Mouse (Mus musculus) liver, embryonic 12.5 days (tissue): ENCODE data around the gene Myo15b. TPM values are rescaled to one million over a fixed set of nuclear protein-coding genes. Genes with fewer than 3 reads are reported as not detected.

Source experiments
- ATAC-seq: fragments of 200-750 bp; cut with Nextera tagmentation; 2 replicates; pipeline ENCODE4 v1.8.0; 2017; ENCODE audit warnings: moderate number of reproducible peaks, mild to moderate bottlenecking, moderate library complexity
- H3K27ac ChIP-seq: fragments of 300-500 bp; sonication (generic); 2 replicates; pipeline ENCODE4 v1.5.1; 2016; ENCODE audit warnings: mild to moderate bottlenecking
- H3K27me3 ChIP-seq: fragments of 300-500 bp; sonication (generic); replicated peaks from 2 replicates; pipeline ENCODE4 v1.6.1; 2016; ENCODE audit warnings: mild to moderate bottlenecking, moderate library complexity
- H3K36me3 ChIP-seq: fragments of 300-500 bp; sonication (generic); 2 replicates; pipeline ENCODE4 v1.6.1; 2016; ENCODE audit warnings: mild to moderate bottlenecking, moderate library complexity
- H3K4me1 ChIP-seq: fragments of 300-500 bp; sonication (generic); 2 replicates; pipeline ENCODE4 v1.6.1; 2016
- H3K4me2 ChIP-seq: fragments of 300-500 bp; sonication (generic); 2 replicates; pipeline ENCODE4 v1.6.1; 2016; ENCODE audit warnings: mild to moderate bottlenecking, moderate library complexity
- H3K4me3 ChIP-seq: fragments of 300-500 bp; sonication (generic); 2 replicates; pipeline ENCODE4 v1.5.1; 2016; ENCODE audit warnings: mild to moderate bottlenecking, moderate library complexity
- H3K9ac ChIP-seq: fragments of 300-500 bp; sonication (generic); 2 replicates; pipeline ENCODE4 v1.6.1; 2016; ENCODE audit warnings: mild to moderate bottlenecking, moderate library complexity
- H3K9me3 ChIP-seq: fragments of 300-500 bp; sonication (generic); replicated peaks from 2 replicates; pipeline ENCODE4 v1.6.1; 2016; ENCODE audit warnings: mild to moderate bottlenecking, moderate library complexity
- WGBS: fragments of 180-500 bp; shearing (Covaris S2); methylation state at CpG from one replicate; pipeline ENCODE4 v1.1.7; 2016; ENCODE audit not compliant: insufficient replicate concordance; 5-methylcytosine and 5-hydroxymethylcytosine counted together
- polyA plus RNA-seq: library from polyadenylated mRNA; unstranded; fragments of >200 nt; fragmentation: Nextera tagmentation; extraction: Ambion mirVana; gene quantifications from 2 replicates; pipeline ENCODE4 v1.2.1, GENCODE M21; 2016

Gene Myo15b
- polyA plus RNA-seq, 1 experiment from 2014 or later, result 0.83 TPM

GRCm38 (mm10) chr11:115833021-115833513 is 25.1 kb upstream of the Myo15b start:
- peaks cover 13% of the 10 kb centered on the region; the same call in 1 of the 2 replicates for H3K36me3 ChIP-seq
- peak overlapping the region; percentile 62 for H3K4me2 ChIP-seq
- no peaks in the 10 kb centered on the region for H3K27me3 ChIP-seq
- peak overlapping the region; percentile 42; the same call in 1 of the 2 replicates for H3K9ac ChIP-seq
- H3K27ac ChIP-seq, result peak overlapping the region; percentile 79
- H3K9me3 ChIP-seq, result no peaks in the 10 kb centered on the region
- WGBS, result 24% methylated on average over 8 of the region's 8 CpGs
- H3K4me1 ChIP-seq, result peaks cover 75% of the 10 kb centered on the region
- H3K4me3 ChIP-seq, result no peak overlapping the region
- ATAC-seq, result no peak

- Histone ChIP-seq H3K9ac (0 out of 2 replicates have a peak overlapping the region, but pooled peaks have one; percentile 42), H3K27me3 (no peaks in the 10 kb centered on the region), H3K4me2 (no peak overlapping the region), H3K4me1 (peaks cover 78% of the 10 kb centered on the region), H3K27ac (peak overlapping the region; percentile 79; the same call in 1 of the 2 replicates), H3K4me3 (no peak overlapping the region), H3K36me3 (peaks cover 13% of the 10 kb centered on the region; the same call in 1 of the 2 replicates), H3K9me3 (no peaks in the 10 kb centered on the region)
- no peak for ATAC-seq
- 67% methylated on average over 6 of the region's 6 CpGs for WGBS
Observed at GRCm38 (mm10) chr11:115834033-115834432, 24.2 kb upstream of the Myo15b start.

- H3K4me1 ChIP-seq, result peaks cover 72% of the 10 kb centered on the region
- no peaks in the 10 kb centered on the region for H3K9me3 ChIP-seq
- no peak overlapping the region for H3K4me2 ChIP-seq
- ATAC-seq, result no peak
- H3K27ac ChIP-seq, result no peak overlapping the region
- WGBS, result 75% methylated on average over 11 of the region's 11 CpGs
- peaks cover 13% of the 10 kb centered on the region; the same call in 1 of the 2 replicates for H3K36me3 ChIP-seq
- H3K4me3 ChIP-seq, result no peak overlapping the region
- no peaks in the 10 kb centered on the region for H3K27me3 ChIP-seq
- no peak overlapping the region for H3K9ac ChIP-seq
Observed at GRCm38 (mm10) chr11:115836656-115837395, 21.4 kb upstream of the Myo15b start.

- H3K9ac ChIP-seq, result no peak overlapping the region
- no peaks in the 10 kb centered on the region for H3K27me3 ChIP-seq
- H3K27ac ChIP-seq, result no peak overlapping the region
- H3K4me1 ChIP-seq, result peaks cover 72% of the 10 kb centered on the region
- no peak overlapping the region for H3K4me2 ChIP-seq
- peaks cover 13% of the 10 kb centered on the region; the same call in 1 of the 2 replicates for H3K36me3 ChIP-seq
- H3K9me3 ChIP-seq, result no peaks in the 10 kb centered on the region
- H3K4me3 ChIP-seq, result no peak overlapping the region
- ATAC-seq, result no peak
- whole genome bisulfite sequencing, result 89% methylated on average over 22 of the region's 22 CpGs
Observed at GRCm38 (mm10) chr11:115837606-115838345, 20.4 kb upstream of the Myo15b start.

- no peak overlapping the region for H3K4me3 ChIP-seq
- H3K9me3 ChIP-seq, result no peaks in the 10 kb centered on the region
- peaks cover 15% of the 10 kb centered on the region; the same call in 1 of the 2 replicates for H3K36me3 ChIP-seq
- H3K27ac ChIP-seq, result 0 out of 2 replicates have a peak overlapping the region, but pooled peaks have one; percentile 3
- no peaks in the 10 kb centered on the region for H3K27me3 ChIP-seq
- 0 out of 2 replicates have a peak overlapping the region, but pooled peaks have one; percentile 4 for H3K4me2 ChIP-seq
- H3K9ac ChIP-seq, result no peak overlapping the region
- peaks cover 72% of the 10 kb centered on the region for H3K4me1 ChIP-seq
- ATAC-seq, result peak; percentile 36; the same call in 1 of the 2 replicates
- 22% methylated on average over 4 of the region's 4 CpGs for WGBS
Observed at GRCm38 (mm10) chr11:115838895-115839311, 19.3 kb upstream of the Myo15b start.

- H3K4me2 ChIP-seq, result no peak overlapping the region
- peaks cover 23% of the 10 kb centered on the region for H3K36me3 ChIP-seq
- no peaks in the 10 kb centered on the region for H3K27me3 ChIP-seq
- H3K4me1 ChIP-seq, result peaks cover 72% of the 10 kb centered on the region
- no peak overlapping the region for H3K4me3 ChIP-seq
- H3K27ac ChIP-seq, result no peak overlapping the region
- 0 out of 2 replicates have a peak overlapping the region, but pooled peaks have one; percentile 10 for H3K9ac ChIP-seq
- no peak for ATAC-seq
- 66% methylated on average over 3 of the region's 3 CpGs for WGBS
- no peaks in the 10 kb centered on the region for H3K9me3 ChIP-seq
Observed at GRCm38 (mm10) chr11:115839732-115840131, 18.5 kb upstream of the Myo15b start.

- no peak for ATAC-seq
- Histone ChIP-seq H3K4me1 (peaks cover 70% of the 10 kb centered on the region), H3K9me3 (peaks cover 7% of the 10 kb centered on the region), H3K4me2 (no peak overlapping the region), H3K9ac (no peak overlapping the region), H3K4me3 (no peak overlapping the region), H3K27ac (peak overlapping the region; percentile 84), H3K27me3 (no peaks in the 10 kb centered on the region), H3K36me3 (peaks cover 35% of the 10 kb centered on the region)
- WGBS, result 77% methylated on average over 6 of the region's 6 CpGs
Observed at GRCm38 (mm10) chr11:115841044-115841443, 17.2 kb upstream of the Myo15b start.

- Histone ChIP-seq H3K4me3 (peak overlapping the region; percentile 16; the same call in 1 of the 2 replicates), H3K4me2 (peak overlapping the region; percentile 65), H3K36me3 (peaks cover 37% of the 10 kb centered on the region), H3K4me1 (peaks cover 65% of the 10 kb centered on the region), H3K27me3 (no peaks in the 10 kb centered on the region), H3K27ac (peak overlapping the region; percentile 84), H3K9me3 (peaks cover 7% of the 10 kb centered on the region), H3K9ac (peak overlapping the region; percentile 39)
- WGBS, result 17% methylated on average over 6 of the region's 6 CpGs
- peak; percentile 96 for ATAC-seq
Observed at GRCm38 (mm10) chr11:115841961-115842550, 16.1 kb upstream of the Myo15b start.

- Histone ChIP-seq H3K4me1 (peaks cover 58% of the 10 kb centered on the region), H3K4me2 (0 out of 2 replicates have a peak overlapping the region, but pooled peaks have one; percentile 65), H3K27ac (peak overlapping the region; percentile 84)
Observed at GRCm38 (mm10) chr11:115843141-115843890, 14.9 kb upstream of the Myo15b start.

GRCm38 (mm10) chr11:115843891-115844239 is 14.3 kb upstream of the Myo15b start:
- Histone ChIP-seq H3K9ac (no peak overlapping the region), H3K27ac (peak overlapping the region; percentile 36; the same call in 1 of the 2 replicates), H3K36me3 (peaks cover 52% of the 10 kb centered on the region), H3K4me1 (peaks cover 52% of the 10 kb centered on the region), H3K9me3 (peaks cover 7% of the 10 kb centered on the region), H3K27me3 (no peaks in the 10 kb centered on the region), H3K4me3 (no peak overlapping the region), H3K4me2 (no peak overlapping the region)
- 89% methylated on average over 5 of the region's 5 CpGs for WGBS
- no peak for ATAC-seq

More at GRCm38 (mm10) chr11:115843141-115843890, 14.9 kb upstream of the Myo15b start:
- Histone ChIP-seq H3K4me3 (no peak overlapping the region), H3K36me3 (peaks cover 46% of the 10 kb centered on the region), H3K27me3 (no peaks in the 10 kb centered on the region), H3K9me3 (peaks cover 7% of the 10 kb centered on the region), H3K9ac (peak overlapping the region; percentile 36)
- WGBS, result 75% methylated on average over 12 of the region's 14 CpGs
- ATAC-seq, result no peak

- Histone ChIP-seq H3K4me3 (no peak overlapping the region), H3K9ac (no peak overlapping the region), H3K27me3 (no peaks in the 10 kb centered on the region), H3K36me3 (peaks cover 55% of the 10 kb centered on the region), H3K27ac (peak overlapping the region; percentile 36; the same call in 1 of the 2 replicates), H3K4me1 (peaks cover 49% of the 10 kb centered on the region), H3K9me3 (peaks cover 7% of the 10 kb centered on the region), H3K4me2 (no peak overlapping the region)
- 62% methylated on average over 8 of the region's 8 CpGs for WGBS
- no peak for ATAC-seq
Observed at GRCm38 (mm10) chr11:115844240-115844639, 14.0 kb upstream of the Myo15b start.
